Comparison of ENCODE assay signal across 9 mouse cellular contexts in the genomic region with DNA sequence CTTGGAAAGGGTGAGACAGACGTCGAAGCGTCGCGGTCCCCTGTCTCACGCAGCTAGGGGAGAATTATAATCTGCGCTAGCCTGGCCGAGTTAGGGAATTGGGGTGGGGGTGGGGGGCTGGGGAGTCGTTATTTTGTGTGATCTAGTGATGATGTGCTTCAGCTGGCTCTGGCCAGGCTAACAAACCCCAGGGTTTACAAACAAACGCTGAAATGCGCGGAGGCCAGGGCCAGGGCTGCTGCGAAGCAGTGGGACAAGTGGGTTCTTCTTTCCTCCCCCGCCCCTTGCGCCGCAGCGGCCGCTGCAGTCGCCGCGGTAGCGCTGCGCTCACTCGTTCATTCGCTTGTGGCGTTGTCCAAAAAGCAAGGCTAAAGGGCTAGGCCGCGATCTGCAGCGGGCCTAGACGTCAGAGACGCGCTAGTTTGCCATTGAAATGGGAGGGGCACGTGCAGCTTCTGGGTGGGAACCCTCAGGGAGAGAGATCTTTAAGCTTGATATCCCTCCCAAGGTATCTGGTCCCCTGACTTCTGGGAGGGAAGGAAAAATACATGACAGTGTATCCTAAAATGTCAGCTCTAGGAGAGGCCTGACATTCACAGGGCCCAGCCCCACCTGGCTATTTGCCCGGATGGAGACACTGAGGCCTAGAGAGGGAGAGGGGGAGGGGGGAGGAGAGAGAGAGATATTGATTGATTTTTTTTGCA. TPM values are rescaled to one million over a fixed set of nuclear protein-coding genes. Genes with fewer than 3 reads are reported as not detected.
A peak's percentile ranks its signal among the peaks of the same experiment; 100 is the strongest.
DNase-seq lines count a peak whose midpoint lies in the region; ATAC-seq lines count a peak whose summit lies in the region.
"Had no signal": no experiment of that assay in that cellular context is flagged by ENCODE, and none has a peak within 500 bp of the region (broad histone marks: within the 10 kb centered on the region; RNA-seq: fewer than 3 reads in every experiment).

No protein-coding gene starts in this region.

- H3K9ac ChIP-seq in heart, embryonic 13.5 days: 0 out of 2 replicates have a peak overlapping the region, but pooled peaks have one; percentile 24
- H3K9ac ChIP-seq in embryonic facial prominence, embryonic 13.5 days: no peak overlapping the region
- H3K9ac ChIP-seq in limb, embryonic 13.5 days: no peak overlapping the region
- no peak overlapping the region for H3K9ac ChIP-seq in stomach, embryonic 16.5 days (ENCODE audit: low read length)

- no peaks in the 10 kb centered on the region for H3K36me3 ChIP-seq in heart, embryonic 13.5 days
- no peaks in the 10 kb centered on the region for H3K36me3 ChIP-seq in embryonic facial prominence, embryonic 13.5 days
- no peaks in the 10 kb centered on the region for H3K36me3 ChIP-seq in limb, embryonic 13.5 days
- H3K36me3 ChIP-seq in stomach, embryonic 16.5 days (ENCODE audit: control insufficient read depth, insufficient read depth, low read length): no peaks in the 10 kb centered on the region

- WGBS in heart, embryonic 13.5 days: 2% methylated on average over 34 of the region's 34 CpGs
- WGBS in embryonic facial prominence, embryonic 13.5 days: 3% methylated on average over 33 of the region's 34 CpGs
- under 1% methylated on average over 34 of the region's 34 CpGs for WGBS in limb, embryonic 13.5 days
- 2% methylated on average over 34 of the region's 34 CpGs for WGBS in stomach, embryonic 16.5 days

- ATAC-seq in heart, embryonic 13.5 days (ENCODE audit: extremely low read depth, insufficient number of reproducible peaks, low FRiP score, low TSS enrichment): no peak
- ATAC-seq in embryonic facial prominence, embryonic 13.5 days (ENCODE audit: insufficient number of reproducible peaks, insufficient read depth, low FRiP score, low TSS enrichment, low read depth): no peak
- no peak for ATAC-seq in limb, embryonic 13.5 days (ENCODE audit: low FRiP score, low read depth)
- ATAC-seq in stomach, embryonic 16.5 days (ENCODE audit: insufficient read depth, low FRiP score): no peak

- H3K27me3 ChIP-seq in heart, embryonic 13.5 days (replicated peaks): peaks cover 100% of the 10 kb centered on the region
- H3K27me3 ChIP-seq in embryonic facial prominence, embryonic 13.5 days: peaks cover 95% of the 10 kb centered on the region
- H3K27me3 ChIP-seq in limb, embryonic 13.5 days: peaks cover 97% of the 10 kb centered on the region
- peaks cover 70% of the 10 kb centered on the region for H3K27me3 ChIP-seq in stomach, embryonic 16.5 days (ENCODE audit: control insufficient read depth, insufficient read depth, low read length)

- no peak overlapping the region for H3K27ac ChIP-seq in heart, embryonic 13.5 days (replicated peaks)
- no peak overlapping the region for H3K27ac ChIP-seq in embryonic facial prominence, embryonic 13.5 days
- H3K27ac ChIP-seq in limb, embryonic 13.5 days: no peak overlapping the region
- H3K27ac ChIP-seq in stomach, embryonic 16.5 days (ENCODE audit: low read length): no peak overlapping the region

- peak overlapping the region; percentile 57 for H3K4me3 ChIP-seq in heart, embryonic 13.5 days
- H3K4me3 ChIP-seq in embryonic facial prominence, embryonic 13.5 days: peak overlapping the region; percentile 53
- peak overlapping the region; percentile 56; the same call in 1 of the 2 replicates for H3K4me3 ChIP-seq in limb, embryonic 13.5 days
- H3K4me3 ChIP-seq in stomach, embryonic 16.5 days (replicated peaks; ENCODE audit: low read length): peak overlapping the region; percentile 55; the same call in 1 of the 2 replicates

- H3K9me3 ChIP-seq in heart, embryonic 13.5 days: no peaks in the 10 kb centered on the region
- no peaks in the 10 kb centered on the region for H3K9me3 ChIP-seq in embryonic facial prominence, embryonic 13.5 days
- no peaks in the 10 kb centered on the region for H3K9me3 ChIP-seq in limb, embryonic 13.5 days
- H3K9me3 ChIP-seq in stomach, embryonic 16.5 days (replicated peaks; ENCODE audit: control insufficient read depth, low read length): no peaks in the 10 kb centered on the region

- peaks cover 27% of the 10 kb centered on the region for H3K4me1 ChIP-seq in heart, embryonic 13.5 days
- peaks cover 28% of the 10 kb centered on the region for H3K4me1 ChIP-seq in embryonic facial prominence, embryonic 13.5 days
- peaks cover 30% of the 10 kb centered on the region for H3K4me1 ChIP-seq in limb, embryonic 13.5 days
- peaks cover 19% of the 10 kb centered on the region for H3K4me1 ChIP-seq in stomach, embryonic 16.5 days (ENCODE audit: control insufficient read depth, insufficient read depth, low read length)

- no peak for DNase-seq in heart, adult 18-20 months
- DNase-seq in R1 (ENCODE audit: low read depth, low spot score): peak; percentile 49
- DNase-seq in c-Kit-positive CD71-positive TER-119-positive erythroid progenitor cells, embryonic 14.5 days (ENCODE audit: low spot score): no peak
- no peak for DNase-seq in kidney, postnatal 14 days

- peak overlapping the region; percentile 96 for H3K4me2 ChIP-seq in heart, embryonic 13.5 days
- H3K4me2 ChIP-seq in embryonic facial prominence, embryonic 13.5 days: peak overlapping the region; percentile 94
- peak overlapping the region; percentile 94 for H3K4me2 ChIP-seq in limb, embryonic 13.5 days (replicated peaks)
- H3K4me2 ChIP-seq in stomach, embryonic 16.5 days (ENCODE audit: low read depth, low read length): peak overlapping the region; percentile 92; the same call in 1 of the 2 replicates

RNA-seq across cellular contexts. Expression of a gene that starts 1.2 kb away (rescaled TPM):
- 0.16 and 0.19 TPM in 2 replicates for polyA plus RNA-seq in heart, embryonic 13.5 days (2015; fragmentation: Nextera tagmentation; extraction: Ambion mirVana)
- under 1 TPM; 0.15 TPM for total RNA-seq in heart, adult 18-20 months (2021)
- polyA plus RNA-seq in embryonic facial prominence, embryonic 13.5 days (2015; fragmentation: Nextera tagmentation; extraction: Ambion mirVana): 0.63 and 0.80 TPM in 2 replicates
- polyA plus RNA-seq in limb, embryonic 13.5 days (2015; fragmentation: Nextera tagmentation; extraction: Ambion mirVana): 0.34 and 0.54 TPM in 2 replicates
- 0.48 and 0.82 TPM in 2 replicates for polyA plus RNA-seq in stomach, embryonic 16.5 days (2015; fragmentation: Nextera tagmentation; extraction: Ambion mirVana)
- total RNA-seq: MEL had no signal
